Mouse (Mus musculus): Measurements from ENCODE around the gene Cep63.

DNA sequence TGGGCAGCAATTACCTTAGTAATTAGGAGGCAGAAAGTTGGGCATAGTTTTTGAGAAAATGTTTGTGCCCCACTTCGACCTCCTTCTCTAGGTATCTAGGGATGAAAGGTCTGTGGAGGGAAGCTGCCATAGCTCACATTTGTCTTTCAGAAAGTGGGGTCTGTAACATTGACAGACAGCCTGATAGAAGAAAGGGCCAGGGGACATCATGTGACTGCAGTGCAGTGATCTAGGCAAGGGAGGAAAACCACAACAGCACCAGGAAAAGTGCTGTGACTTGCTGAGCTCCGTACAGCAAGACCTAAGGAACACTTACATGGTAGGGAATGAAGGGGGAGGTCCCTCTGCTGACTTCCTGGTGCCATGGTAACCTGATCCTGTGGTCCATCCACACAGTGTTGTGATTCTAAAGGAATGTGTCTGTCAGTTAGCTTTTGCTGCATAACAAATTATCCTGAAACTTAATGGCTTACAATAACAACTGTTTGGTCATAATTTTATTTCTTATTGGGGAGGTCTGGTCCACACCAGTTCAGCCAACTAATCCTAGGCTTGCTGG lies 5.3 kb upstream of the Cep63 start:
- TF ChIP-seq CTCF (IDR thresholded peaks at IDR 0.05; ENCODE audit: control insufficient read depth, insufficient read depth, low read length) (no peak), POLR2A (IDR thresholded peaks at IDR 0.05; ENCODE audit: borderline replicate concordance, control insufficient read depth, low read depth, low read length) (no peak)
